Mouse (Mus musculus) kidney, postnatal 36 days (tissue): ENCODE results near the gene Paqr6.

Experiments used
- DNase-seq, 2 experiments: peaks; one replicate each; pipeline ENCODE4 v3.0.0; 2021 to 2022; ENCODE audit warnings: mixed read lengths in 2 of 2

Gene Paqr6

GRCm38 (mm10) chr3:88411681-88412080 lies 47.3 kb downstream of the Paqr6 start:
- DNase-seq: no peak

GRCm38 (mm10) chr3:88412636-88413035 lies 48.3 kb downstream of the Paqr6 start:
- DNase-seq: no peak

GRCm38 (mm10) chr3:88415668-88416067 lies 51.3 kb downstream of the Paqr6 start:
- no peak for DNase-seq

GRCm38 (mm10) chr3:88418016-88418415 lies 53.6 kb downstream of the Paqr6 start:
- no peak for DNase-seq
